Mouse (Mus musculus) urinary bladder, adult 18-20 months (tissue): ENCODE data around the gene Tex52.

Experiments used
- DNase-seq, 2 experiments: peaks; one replicate each; pipeline ENCODE4 v3.0.0; 2022; ENCODE audit warnings: low spot score in 2 of 2, mixed read lengths in 2 of 2

The Tex52 gene

DNA sequence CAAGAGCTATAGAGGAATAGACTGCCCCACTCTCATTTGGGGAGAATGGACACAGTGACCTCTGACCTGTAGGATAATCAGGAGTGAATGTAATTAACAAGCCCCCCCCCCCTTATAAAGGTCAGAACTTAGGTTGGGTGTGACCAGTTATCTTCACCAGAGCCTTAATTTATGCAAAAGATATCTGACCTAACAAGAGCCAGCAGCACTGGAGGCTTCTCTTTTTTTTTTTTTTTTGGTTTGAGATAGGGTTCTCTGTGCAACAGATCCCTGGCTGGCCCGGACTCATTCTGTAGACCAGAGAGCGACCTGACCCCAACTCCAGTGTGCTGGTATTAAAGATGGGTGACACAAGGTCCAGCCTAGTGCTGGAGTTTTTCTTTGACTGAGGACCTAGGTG, 54.0 kb downstream of the Tex52 start:
- no peak for DNase-seq

DNA sequence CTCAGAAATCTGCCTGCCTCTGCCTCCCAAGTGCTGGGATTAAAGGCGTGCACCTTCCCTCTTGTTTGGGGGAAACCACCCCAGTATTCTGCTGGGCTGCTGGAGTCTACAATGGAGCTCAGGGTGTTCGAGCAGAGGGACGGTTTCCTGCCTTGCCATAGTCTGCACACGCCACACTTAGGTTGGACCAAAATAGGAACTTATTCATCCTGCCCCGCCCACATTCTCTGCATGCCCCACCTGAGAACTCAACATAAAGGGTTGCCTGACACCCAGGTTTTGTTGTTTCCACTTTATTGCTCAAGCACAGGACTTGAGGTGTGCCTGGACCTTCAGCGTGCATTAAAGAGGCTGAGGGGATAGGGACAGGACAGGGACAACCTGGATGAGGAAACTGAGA, 54.6 kb downstream of the Tex52 start:
- no peak for DNase-seq

DNA sequence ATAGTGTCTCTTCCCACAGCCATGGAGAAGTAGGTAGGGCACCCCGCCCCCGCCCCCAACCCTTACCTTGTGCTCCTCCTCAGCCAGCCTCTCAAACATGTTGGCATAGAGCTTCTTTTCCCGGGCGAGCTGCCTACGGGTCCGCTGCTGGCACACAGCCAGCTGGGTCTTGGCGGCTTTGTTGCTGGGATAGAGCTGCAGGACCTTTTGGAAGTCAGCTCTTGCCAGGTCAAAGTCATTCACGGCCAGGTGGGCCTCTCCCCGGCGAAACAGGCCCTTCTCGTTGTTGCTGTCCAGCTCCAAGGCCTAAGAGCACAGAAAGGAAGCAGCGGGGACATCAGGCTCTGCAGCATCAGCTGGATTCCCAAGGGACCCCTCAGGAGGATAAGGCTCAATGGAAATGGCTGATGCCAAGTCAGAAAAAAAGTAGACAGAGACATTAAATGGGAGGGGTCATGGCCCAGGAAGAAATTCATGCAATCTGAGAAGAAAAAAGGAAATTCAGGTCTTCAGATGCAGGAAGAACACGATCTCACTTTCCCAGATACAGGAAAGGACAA, 57.2 kb downstream of the Tex52 start:
- no peak for DNase-seq

DNA sequence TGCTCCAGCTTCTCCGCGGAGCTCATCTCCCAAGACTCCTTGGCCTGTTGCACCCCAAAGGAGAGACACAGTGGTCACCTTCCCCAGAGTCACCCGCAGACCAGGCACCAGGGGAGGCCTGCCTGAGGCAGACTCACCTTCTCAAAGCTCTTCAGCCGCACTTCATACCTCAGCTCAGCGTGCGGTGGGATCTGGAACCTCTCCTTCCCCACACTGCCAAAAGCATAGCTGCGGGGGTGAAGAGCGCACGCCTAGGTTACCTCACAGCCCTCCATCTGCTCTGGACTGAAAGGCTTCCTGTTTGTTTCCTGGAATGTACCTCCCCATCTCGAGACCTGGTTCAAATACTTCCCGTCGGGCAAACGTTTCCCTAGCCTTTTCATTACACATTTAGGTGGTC, 58.3 kb downstream of the Tex52 start:
- no peak for DNase-seq
